Mouse (Mus musculus) T-cell, adult 2 months (primary cell): Measurements from ENCODE around the gene Foxi1.

Source experiments
- DNase-seq: peaks from one replicate; pipeline ENCODE4 v3.0.0; 2022; ENCODE audit warnings: low spot score

Foxi1 gene

DNA sequence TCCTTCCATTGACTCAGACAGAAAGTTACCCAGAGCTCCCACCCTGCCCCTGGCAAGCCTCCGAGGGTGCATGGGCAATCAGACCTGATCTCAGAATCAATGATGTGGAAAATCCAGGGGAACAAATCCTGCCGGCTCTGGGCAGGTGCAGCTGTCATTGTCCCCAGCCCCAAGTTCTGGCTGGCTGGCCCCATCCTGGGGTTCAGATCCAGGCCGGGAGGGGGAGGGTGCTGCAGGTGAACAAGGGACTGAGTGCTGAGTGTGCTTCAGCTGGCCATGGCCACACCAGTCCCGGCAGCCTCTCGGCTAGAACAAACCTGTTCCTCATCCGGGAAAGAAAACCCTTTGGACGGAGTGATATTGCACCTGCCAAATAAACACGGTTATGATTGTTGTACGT, 49.0 kb downstream of the Foxi1 start:
- DNase-seq: no peak

DNA sequence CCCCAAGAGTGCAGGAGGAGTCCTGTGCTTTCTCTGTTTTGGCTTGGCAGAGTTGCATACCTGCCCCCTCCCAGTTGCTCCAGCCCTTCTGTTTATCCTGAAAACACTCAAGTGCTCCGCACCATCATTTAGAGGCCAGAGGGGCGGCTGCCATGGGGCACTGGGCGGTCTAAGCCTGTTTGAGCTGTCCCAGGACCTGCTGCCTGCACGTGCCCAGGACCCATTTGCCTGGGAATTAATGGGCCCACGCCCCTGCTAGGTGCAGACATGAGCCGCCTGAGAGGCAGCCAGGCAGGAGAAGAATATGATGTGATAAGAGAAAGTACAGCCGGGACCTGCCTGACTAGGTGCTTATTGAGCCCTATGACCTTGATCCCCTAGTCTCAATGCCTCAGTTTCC, 52.7 kb downstream of the Foxi1 start:
- DNase-seq: no peak
